Mouse (Mus musculus) ES-Bruce4 (cell line): ENCODE measurements around the gene Lrsam1.

ENCODE experiments used
- CTCF ChIP-seq: IDR thresholded peaks from one replicate; pipeline ENCODE4 v1.8.1; 2011; ENCODE audit warnings: low read depth, low read length
- EP300 ChIP-seq: IDR thresholded peaks from 2 replicates; pipeline ENCODE4 v1.6.1; 2011; ENCODE audit warnings: low read depth, low read length; ENCODE audit not compliant: insufficient read depth
- POLR2A ChIP-seq: IDR thresholded peaks from one replicate; pipeline ENCODE4 v1.8.1; 2011; ENCODE audit warnings: low read length; ENCODE audit not compliant: insufficient read depth

DNA sequence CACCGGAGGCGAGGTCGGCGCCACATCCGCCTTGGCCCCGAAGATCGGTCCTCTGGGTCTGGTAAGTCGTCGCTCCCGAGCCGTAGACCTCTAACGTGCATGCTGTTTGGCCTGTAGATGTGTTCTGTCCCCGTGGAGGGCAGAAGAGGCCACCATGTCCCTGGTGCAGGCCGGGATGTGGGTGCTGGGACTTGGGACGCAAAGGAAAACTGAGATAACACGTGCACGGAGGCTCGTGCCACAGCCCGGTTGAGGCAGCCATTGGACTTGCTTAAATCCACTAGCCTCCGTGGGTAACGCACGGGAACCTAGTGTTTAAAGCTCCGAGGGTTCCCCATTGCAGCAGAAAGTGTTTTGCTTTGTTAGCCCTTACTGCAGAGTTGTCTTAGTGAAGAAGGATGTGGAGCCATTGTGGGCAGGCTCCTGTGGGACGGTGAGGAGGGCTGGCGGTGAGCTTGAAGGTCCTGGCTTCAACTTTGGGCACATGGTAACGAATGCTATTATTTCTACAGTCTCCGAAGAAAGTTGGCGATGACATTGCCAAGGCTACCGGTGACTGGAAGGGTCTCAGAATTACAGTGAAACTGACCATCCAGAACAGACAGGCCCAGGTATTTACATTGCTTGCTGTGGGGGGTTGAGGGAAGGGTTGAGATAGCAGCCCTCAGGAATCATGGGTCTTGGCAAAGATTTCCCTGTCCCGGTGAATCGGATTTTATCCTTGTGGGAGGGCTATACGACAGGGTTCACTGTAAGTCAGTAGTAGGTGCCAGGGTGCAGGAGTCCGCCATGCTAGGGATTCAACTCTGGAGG lies 854 bp upstream of the Lrsam1 start:
- TF ChIP-seq CTCF (no peak), POLR2A (peak; percentile 1), EP300 (no peak)
